Mouse (Mus musculus) stomach, embryonic 16.5 days (tissue): Measurements from ENCODE around the gene Map3k14. TPM values are rescaled to one million over a fixed set of nuclear protein-coding genes. Genes with fewer than 3 reads are reported as not detected.

ENCODE experiments used
- polyA plus RNA-seq: library from polyadenylated mRNA; unstranded; fragments of >200 nt; fragmentation: Nextera tagmentation; extraction: Ambion mirVana; gene quantifications from 2 replicates; pipeline ENCODE4 v1.2.1, GENCODE M21; 2015

Gene Map3k14
- polyA plus RNA-seq, 1 experiment from 2014 or later = 4.9 TPM

Other genes starting within 250 kb of the Map3k14 start
- gene Nmt1, start 239.3 kb downstream of the Map3k14 start, polyA plus RNA-seq = 50.8 and 53.7 TPM in 2 replicates
- gene Dcakd, start 239.1 kb downstream of the Map3k14 start, polyA plus RNA-seq = 85.2 and 109 TPM in 2 replicates
- 5.2 and 6.5 TPM in 2 replicates for gene Plcd3, start 165.8 kb downstream of the Map3k14 start, polyA plus RNA-seq
- gene Acbd4, start 165.8 kb downstream of the Map3k14 start, polyA plus RNA-seq = 31.0 and 36.4 TPM in 2 replicates
- gene Hexim1, start 151.2 kb downstream of the Map3k14 start, polyA plus RNA-seq = 4.7 and 5.7 TPM in 2 replicates
- 6.3 and 7.9 TPM in 2 replicates for gene Hexim2, start 135.0 kb downstream of the Map3k14 start, polyA plus RNA-seq
- 3.5 and 4.4 TPM in 2 replicates for gene Fmnl1, start 96.4 kb downstream of the Map3k14 start, polyA plus RNA-seq
- gene 1700023F06Rik, start 58.9 kb downstream of the Map3k14 start, polyA plus RNA-seq = 0.67 and 0.83 TPM in 2 replicates
- gene Spata32, start 49.0 kb downstream of the Map3k14 start, polyA plus RNA-seq = not detected in 2 replicates
- gene Arhgap27, start 96.2 kb upstream of the Map3k14 start, polyA plus RNA-seq = 19.1 and 22.0 TPM in 2 replicates
- gene Plekhm1, start 145.2 kb upstream of the Map3k14 start, polyA plus RNA-seq = 7.5 and 8.5 TPM in 2 replicates
- not detected in 2 replicates for gene Lrrc37a, start 237.1 kb upstream of the Map3k14 start, polyA plus RNA-seq